ENCODE assay signal across 20 mouse cellular contexts in genomic region chr15:12377800-12378199, GRCm38 (mm10). TPM values are rescaled to one million over a fixed set of nuclear protein-coding genes. Genes with fewer than 3 reads are reported as not detected.
A peak's percentile ranks its signal among the peaks of the same experiment; 100 is the strongest.
DNase-seq lines count a peak whose midpoint lies in the region; ATAC-seq and TF ChIP-seq lines count a peak whose summit lies in the region.
"Had no signal": no experiment of that assay in that cellular context is flagged by ENCODE, and none has a peak within 500 bp of the region (broad histone marks: within the 10 kb centered on the region; RNA-seq: fewer than 3 reads in every experiment).

No protein-coding gene starts in this region.

- H3K4me1 ChIP-seq in limb, embryonic 15.5 days: peaks cover 20% of the 10 kb centered on the region
- peaks cover 40% of the 10 kb centered on the region for H3K4me1 ChIP-seq in limb, embryonic 10.5 days
- peaks cover 22% of the 10 kb centered on the region for H3K4me1 ChIP-seq in kidney, postnatal 0 days (replicated peaks; ENCODE audit: insufficient read depth, low read length)
- peaks cover 7% of the 10 kb centered on the region for H3K4me1 ChIP-seq in forebrain, embryonic 15.5 days

- 0 out of 2 replicates have a peak, but pooled peaks have one; percentile 52 for ATAC-seq in limb, embryonic 15.5 days (ENCODE audit: insufficient number of reproducible peaks, low FRiP score, low TSS enrichment, low read depth)
- peak; percentile 16; the same call in 1 of the 2 replicates for ATAC-seq in kidney, postnatal 0 days (replicated peaks; ENCODE audit: low FRiP score, low read depth)
- ATAC-seq in megakaryocyte progenitor cell, adult 5-6 weeks (replicated peaks; ENCODE audit: poor library complexity): peak; percentile 55
- no peak for ATAC-seq in forebrain, embryonic 15.5 days (replicated peaks)
- ATAC-seq: forebrain, embryonic 13.5 days had no signal

- no peaks in the 10 kb centered on the region for H3K27me3 ChIP-seq in limb, embryonic 15.5 days
- H3K27me3 ChIP-seq in limb, embryonic 10.5 days (ENCODE audit: low read depth, poor library complexity, severe bottlenecking): peaks cover 15% of the 10 kb centered on the region
- H3K27me3 ChIP-seq in kidney, postnatal 0 days (ENCODE audit: insufficient read depth, low read length): no peaks in the 10 kb centered on the region
- H3K27me3 ChIP-seq in forebrain, embryonic 15.5 days: no peaks in the 10 kb centered on the region
- H3K27me3 ChIP-seq: forebrain, embryonic 13.5 days; liver, embryonic 15.5 days had no signal

- WGBS in limb, embryonic 15.5 days: 54% methylated on average over 10 of the region's 10 CpGs
- WGBS in limb, embryonic 10.5 days: 85% methylated on average over 10 of the region's 10 CpGs
- 56% methylated on average over 10 of the region's 10 CpGs for WGBS in kidney, postnatal 0 days
- WGBS in forebrain, embryonic 15.5 days: 70% methylated on average over 10 of the region's 10 CpGs

- H3K36me3 ChIP-seq in limb, embryonic 15.5 days: peaks cover 13% of the 10 kb centered on the region
- peaks cover 29% of the 10 kb centered on the region for H3K36me3 ChIP-seq in limb, embryonic 10.5 days
- no peaks in the 10 kb centered on the region for H3K36me3 ChIP-seq in kidney, postnatal 0 days (ENCODE audit: insufficient read depth, low read length)
- H3K36me3 ChIP-seq in forebrain, embryonic 15.5 days: no peaks in the 10 kb centered on the region
- H3K36me3 ChIP-seq: liver, embryonic 15.5 days had no signal

- H3K4me3 ChIP-seq in limb, embryonic 15.5 days: no peak overlapping the region
- H3K4me3 ChIP-seq in limb, embryonic 10.5 days: no peak overlapping the region
- no peak overlapping the region for H3K4me3 ChIP-seq in kidney, postnatal 0 days (replicated peaks; ENCODE audit: low read depth, low read length)
- no peak overlapping the region for H3K4me3 ChIP-seq in forebrain, embryonic 15.5 days
- H3K4me3 ChIP-seq: forebrain, embryonic 13.5 days; limb, embryonic 13.5 days; liver, embryonic 15.5 days had no signal

- no peak overlapping the region for H3K9ac ChIP-seq in limb, embryonic 15.5 days
- no peak overlapping the region for H3K9ac ChIP-seq in kidney, postnatal 0 days (ENCODE audit: low read depth, low read length)
- no peak overlapping the region for H3K9ac ChIP-seq in forebrain, embryonic 15.5 days (replicated peaks)
- H3K9ac ChIP-seq: forebrain, embryonic 13.5 days; limb, embryonic 13.5 days; liver, embryonic 15.5 days had no signal

- no peak overlapping the region for H3K27ac ChIP-seq in limb, embryonic 15.5 days
- H3K27ac ChIP-seq in limb, embryonic 10.5 days: no peak overlapping the region
- H3K27ac ChIP-seq in kidney, postnatal 0 days: no peak overlapping the region
- no peak overlapping the region for H3K27ac ChIP-seq in forebrain, embryonic 15.5 days (replicated peaks)
- H3K27ac ChIP-seq: forebrain, embryonic 13.5 days; limb, embryonic 13.5 days; liver, embryonic 15.5 days had no signal

- TF ChIP-seq CTCF in kidney, postnatal 0 days (IDR thresholded peaks at IDR 0.05; ENCODE audit: low read depth): no peak

- H3K4me2 ChIP-seq in limb, embryonic 15.5 days: no peak overlapping the region
- no peak overlapping the region for H3K4me2 ChIP-seq in kidney, postnatal 0 days (ENCODE audit: low read length)
- no peak overlapping the region for H3K4me2 ChIP-seq in forebrain, embryonic 15.5 days (replicated peaks)
- H3K4me2 ChIP-seq: forebrain, embryonic 13.5 days; limb, embryonic 13.5 days; liver, embryonic 15.5 days had no signal

- no peaks in the 10 kb centered on the region for H3K9me3 ChIP-seq in limb, embryonic 15.5 days
- no peaks in the 10 kb centered on the region for H3K9me3 ChIP-seq in limb, embryonic 10.5 days (replicated peaks)
- no peaks in the 10 kb centered on the region for H3K9me3 ChIP-seq in kidney, postnatal 0 days (replicated peaks; ENCODE audit: low read length)
- H3K9me3 ChIP-seq in forebrain, embryonic 15.5 days: no peaks in the 10 kb centered on the region
- H3K9me3 ChIP-seq: forebrain, embryonic 13.5 days; limb, embryonic 13.5 days; liver, embryonic 15.5 days had no signal

- DNase-seq in adrenal gland, postnatal 10 days: peak; percentile 29
- DNase-seq in adrenal gland, postnatal 4 days (ENCODE audit: low spot score in 2 of 2): no peak
- no peak for DNase-seq in limb, embryonic 10.5 days (ENCODE audit: low spot score)
- DNase-seq in kidney, postnatal 0 days (ENCODE audit: low spot score): no peak
- no peak for DNase-seq in natural killer cell, adult 2 months (ENCODE audit: low spot score in 2 of 2)
- DNase-seq: adrenal gland, adult 8-10 months; cerebellum, adult 11 months; cerebellum, postnatal 14 days; gastrocnemius, postnatal 14 days; lung, postnatal 10 days; thymus, postnatal 25 days had no signal

RNA-seq across cellular contexts. Expression of gene 1810049J17Rik, which starts 56.1 kb away (rescaled TPM):
- 1 to 10 TPM in 1 of 2 experiments, under 1 TPM in 1; 0.66 to 1.2 TPM for total RNA-seq in adrenal gland, postnatal 10 days (2021)
- 1 to 10 TPM in 1 of 2 experiments, not detected in 1; 1.8 TPM for total RNA-seq in adrenal gland, postnatal 4 days (2021)
- polyA plus RNA-seq in limb, embryonic 15.5 days (2015; fragmentation: Nextera tagmentation; extraction: Ambion mirVana): 0.59 and 0.89 TPM in 2 replicates
- polyA plus RNA-seq in limb, embryonic 10.5 days (2016; fragmentation: Nextera tagmentation; extraction: Ambion mirVana): 0.68 and 1.4 TPM in 2 replicates
- polyA plus RNA-seq in kidney, postnatal 0 days (2015; fragmentation: Nextera tagmentation; extraction: Ambion mirVana): 0.45 and 1.9 TPM in 2 replicates
- not detected in 2 replicates for total RNA-seq in megakaryocyte progenitor cell, adult 5-6 weeks (2015)
- total RNA-seq in megakaryocyte progenitor cell, adult 5-6 weeks (2017): 0.58 TPM in 1 of 2 replicates, not detected in the other
- polyA plus RNA-seq in forebrain, embryonic 15.5 days (2015; fragmentation: Nextera tagmentation; extraction: Ambion mirVana): 0.80 and 0.91 TPM in 2 replicates
- total RNA-seq: gastrocnemius, postnatal 14 days; midbrain, postnatal 0 days had no signal
- polyA plus RNA-seq: forebrain, embryonic 13.5 days; hindbrain, embryonic 11.5 days; large intestine, adult 2 months had no signal

RNA-seq across cellular contexts. Expression of gene Golph3, which starts 56.5 kb away (rescaled TPM):
- total RNA-seq in adrenal gland, postnatal 10 days (2021): 100 to 1,000 TPM in 1 of 2 experiments, 10 to 100 TPM in 1; 97.6 to 110 TPM
- total RNA-seq in adrenal gland, postnatal 4 days (2021): 100 to 1,000 TPM; 105 to 114 TPM
- polyA plus RNA-seq in limb, embryonic 15.5 days (2015; fragmentation: Nextera tagmentation; extraction: Ambion mirVana): 78.0 and 87.2 TPM in 2 replicates
- polyA plus RNA-seq in limb, embryonic 10.5 days (2016; fragmentation: Nextera tagmentation; extraction: Ambion mirVana): 65.9 and 75.5 TPM in 2 replicates
- 88.7 and 95.6 TPM in 2 replicates for polyA plus RNA-seq in kidney, postnatal 0 days (2015; fragmentation: Nextera tagmentation; extraction: Ambion mirVana)
- total RNA-seq in megakaryocyte progenitor cell, adult 5-6 weeks (2015): 110 and 118 TPM in 2 replicates
- total RNA-seq in megakaryocyte progenitor cell, adult 5-6 weeks (2017): 86.6 and 94.4 TPM in 2 replicates
- 66.1 and 74.2 TPM in 2 replicates for polyA plus RNA-seq in forebrain, embryonic 15.5 days (2015; fragmentation: Nextera tagmentation; extraction: Ambion mirVana)
